Mouse (Mus musculus) liver, adult 2 months (tissue): ENCODE results near the gene Dhrs4. TPM values are rescaled to one million over a fixed set of nuclear protein-coding genes. Genes with fewer than 3 reads are reported as not detected.

Experiments
- DNase-seq: peaks from one replicate; pipeline ENCODE4 v3.0.0-alpha.2; 2011; ENCODE audit warnings: low read depth, low spot score; ENCODE audit errors: extremely low read depth
- H3K27ac ChIP-seq: fragments of 200-500 bp; replicated peaks from 2 replicates; pipeline ENCODE4 v1.5.1; 2012; ENCODE audit warnings: low read depth, mild to moderate bottlenecking, control low read depth, inconsistent platforms, low read length; ENCODE audit not compliant: insufficient read depth
- H3K27me3 ChIP-seq: fragments of 200-500 bp; 2 replicates; pipeline ENCODE4 v1.6.1; 2012; ENCODE audit warnings: mild to moderate bottlenecking, moderate library complexity, low read length, inconsistent platforms; ENCODE audit not compliant: control insufficient read depth, insufficient read depth
- H3K36me3 ChIP-seq: fragments of 200-500 bp; 2 replicates; pipeline ENCODE4 v1.6.1; 2012; ENCODE audit warnings: low read length, inconsistent platforms; ENCODE audit not compliant: control insufficient read depth, insufficient read depth
- H3K4me1 ChIP-seq: fragments of 200-500 bp; 2 replicates; pipeline ENCODE4 v1.6.1; 2011; ENCODE audit warnings: low read length; ENCODE audit not compliant: control insufficient read depth, insufficient read depth
- H3K4me3 ChIP-seq: fragments of 200-500 bp; 2 replicates; pipeline ENCODE4 v1.5.1; 2011; ENCODE audit warnings: low read depth, mild to moderate bottlenecking, control low read depth, low read length, moderate library complexity; ENCODE audit not compliant: insufficient read depth
- H3K79me2 ChIP-seq: fragments of 200-500 bp; 2 replicates; pipeline ENCODE4 v1.6.1; 2012; ENCODE audit warnings: inconsistent platforms, mild to moderate bottlenecking, low read length, moderate library complexity; ENCODE audit not compliant: control insufficient read depth, insufficient read depth
- H3K9ac ChIP-seq: fragments of 200-500 bp; 2 replicates; pipeline ENCODE4 v1.6.1; 2012; ENCODE audit warnings: low read depth, mild to moderate bottlenecking, control low read depth, inconsistent platforms, low read length
- CTCF ChIP-seq: fragments of 200-500 bp; IDR thresholded peaks from 2 replicates; pipeline ENCODE4 v1.5.1; 2011; ENCODE audit warnings: low read depth, low read length, control low read depth
- POLR2A ChIP-seq: fragments of 200-500 bp; IDR thresholded peaks from 2 replicates; pipeline ENCODE4 v1.6.1; 2011; ENCODE audit warnings: low read length, control low read depth; ENCODE audit not compliant: insufficient read depth; ENCODE audit errors: extremely low read depth
- WGBS: fragments of 180-500 bp; shearing (Covaris S2); methylation state at CpG from one replicate; pipeline ENCODE4 v1.1.7; 2018; 5-methylcytosine and 5-hydroxymethylcytosine counted together
- polyA plus RNA-seq: library from polyadenylated mRNA; depleted of rRNA; stranded (reverse); fragments of >200 nt; gene quantifications from 2 replicates; pipeline ENCODE4 v1.2.3, GENCODE M21; 2012
- total RNA-seq: library from RNA; depleted of rRNA; stranded (reverse); fragments of >200 nt; gene quantifications from 2 replicates; pipeline ENCODE4 v1.2.3, GENCODE M21; 2014

The Dhrs4 gene
- total and polyA plus RNA-seq, 2 experiments, result 111 to 120 TPM

GRCm38 (mm10) chr14:55466481-55466880 lies 12.1 kb upstream of the Dhrs4 start:
- WGBS, result 67% methylated on average over 4 of the region's 4 CpGs
- Histone ChIP-seq H3K4me1 (peaks cover 26% of the 10 kb centered on the region), H3K79me2 (no peaks in the 10 kb centered on the region), H3K27me3 (no peaks in the 10 kb centered on the region), H3K4me3 (no peak overlapping the region), H3K36me3 (no peaks in the 10 kb centered on the region), H3K27ac (no peak overlapping the region), H3K9ac (no peak overlapping the region)
- TF ChIP-seq CTCF, result no peak
- no peak for TF ChIP-seq POLR2A
- no peak for DNase-seq

GRCm38 (mm10) chr14:55467108-55467507 lies 11.4 kb upstream of the Dhrs4 start:
- DNase-seq, result no peak
- H3K79me2 ChIP-seq, result no peaks in the 10 kb centered on the region
- H3K36me3 ChIP-seq, result no peaks in the 10 kb centered on the region
- H3K9ac ChIP-seq, result no peak overlapping the region
- 59% methylated on average over 7 of the region's 7 CpGs for WGBS
- no peak overlapping the region for H3K4me3 ChIP-seq
- TF ChIP-seq CTCF, result no peak
- H3K27ac ChIP-seq, result peak overlapping the region; percentile 86
- H3K27me3 ChIP-seq, result no peaks in the 10 kb centered on the region
- H3K4me1 ChIP-seq, result peaks cover 23% of the 10 kb centered on the region

GRCm38 (mm10) chr14:55468301-55468741 lies 10.2 kb upstream of the Dhrs4 start:
- Histone ChIP-seq H3K27ac (peak overlapping the region; percentile 86), H3K4me3 (no peak overlapping the region), H3K36me3 (no peaks in the 10 kb centered on the region), H3K4me1 (peaks cover 23% of the 10 kb centered on the region), H3K9ac (peak overlapping the region; percentile 18; the same call in 1 of the 2 replicates), H3K79me2 (no peaks in the 10 kb centered on the region), H3K27me3 (no peaks in the 10 kb centered on the region)
- 13% methylated on average over 2 of the region's 2 CpGs for WGBS
- no peak for TF ChIP-seq CTCF
- no peak for TF ChIP-seq POLR2A
- DNase-seq, result peak; percentile 96

GRCm38 (mm10) chr14:55469041-55469440 lies 9.5 kb upstream of the Dhrs4 start:
- H3K36me3 ChIP-seq, result no peaks in the 10 kb centered on the region
- TF ChIP-seq CTCF (no peak), POLR2A (no peak)
- peaks cover 23% of the 10 kb centered on the region for H3K4me1 ChIP-seq
- no peaks in the 10 kb centered on the region for H3K79me2 ChIP-seq
- no peak overlapping the region for H3K9ac ChIP-seq
- WGBS, result 9% methylated on average over 2 of the region's 2 CpGs
- H3K27me3 ChIP-seq, result no peaks in the 10 kb centered on the region
- H3K4me3 ChIP-seq, result no peak overlapping the region
- peak; percentile 62 for DNase-seq
- peak overlapping the region; percentile 92 for H3K27ac ChIP-seq

GRCm38 (mm10) chr14:55469821-55470220 lies 8.7 kb upstream of the Dhrs4 start:
- Histone ChIP-seq H3K27ac (peak overlapping the region; percentile 92), H3K4me1 (peaks cover 23% of the 10 kb centered on the region), H3K4me3 (no peak overlapping the region), H3K9ac (no peak overlapping the region), H3K79me2 (no peaks in the 10 kb centered on the region), H3K36me3 (no peaks in the 10 kb centered on the region), H3K27me3 (no peaks in the 10 kb centered on the region)
- TF ChIP-seq CTCF (no peak), POLR2A (no peak)
- WGBS, result 43% methylated on average over 6 of the region's 6 CpGs
- DNase-seq, result peak; percentile 77

GRCm38 (mm10) chr14:55470806-55471205 lies 7.8 kb upstream of the Dhrs4 start:
- no peak for DNase-seq
- Histone ChIP-seq H3K27ac (no peak overlapping the region), H3K27me3 (no peaks in the 10 kb centered on the region), H3K9ac (no peak overlapping the region), H3K79me2 (no peaks in the 10 kb centered on the region), H3K4me1 (peaks cover 23% of the 10 kb centered on the region), H3K4me3 (no peak overlapping the region), H3K36me3 (no peaks in the 10 kb centered on the region)
- TF ChIP-seq POLR2A, result no peak
- TF ChIP-seq CTCF, result no peak
- WGBS, result 26% methylated on average over 10 of the region's 10 CpGs
